Mouse (Mus musculus) layer of hippocampus, postnatal 10 days (tissue): ENCODE measurements around the gene Camta1. TPM values are rescaled to one million over a fixed set of nuclear protein-coding genes. Genes with fewer than 3 reads are reported as not detected.

Experiments
- DNase-seq, 2 experiments: peaks; one replicate each; pipeline ENCODE4 v3.0.0; 2021; ENCODE audit warnings: low spot score in 2 of 2
- total RNA-seq, 2 experiments: library from RNA; stranded (reverse); gene quantifications; 2 replicates each; pipeline ENCODE4 v1.2.3; 2021

Gene Camta1
- total RNA-seq, 2 experiments from 2014 or later = 218 to 223 TPM

DNA sequence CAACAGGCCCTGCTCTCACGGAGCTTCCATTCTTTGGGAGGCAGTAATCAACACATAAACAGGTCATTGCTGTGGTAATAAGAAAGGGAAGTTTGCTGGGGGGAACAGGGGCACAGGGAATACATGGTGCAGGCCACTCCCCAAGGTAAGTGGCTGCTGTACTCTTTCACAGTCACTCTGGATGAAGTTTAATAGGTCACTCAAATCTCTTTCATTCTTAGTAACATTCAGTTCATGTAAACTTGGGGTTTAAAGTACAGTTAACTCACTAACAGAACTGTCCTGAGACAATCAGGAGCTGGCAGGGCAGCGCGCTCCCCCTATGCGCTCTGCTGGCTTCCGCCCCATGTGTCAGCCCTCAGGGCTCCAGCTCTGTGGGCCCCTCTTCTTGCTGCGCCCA, 81.2 kb downstream of the Camta1 start:
- no peak for DNase-seq

DNA sequence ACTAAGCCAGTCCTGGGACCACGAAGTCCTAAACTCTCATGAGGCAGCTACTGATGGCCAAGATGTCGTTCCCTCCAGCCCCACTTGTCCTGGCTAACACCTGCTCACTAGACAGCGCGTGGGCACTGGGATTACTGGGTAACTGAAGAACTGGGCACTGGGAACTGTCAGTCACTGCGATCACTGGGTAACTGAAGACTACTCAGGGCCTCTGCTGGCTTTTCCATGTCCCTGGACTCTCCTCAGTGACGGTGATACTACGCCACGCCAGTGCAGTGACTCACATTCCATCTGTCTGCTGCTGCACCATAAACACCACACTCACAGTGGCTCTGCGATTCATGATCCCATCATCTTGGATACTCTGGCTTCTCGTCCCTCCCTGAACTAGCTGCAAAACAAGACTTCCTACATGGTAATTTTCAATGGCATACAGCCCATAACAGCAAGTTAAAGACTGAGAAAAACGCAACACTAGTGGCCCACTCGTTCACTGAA, 81.7 kb downstream of the Camta1 start:
- DNase-seq = no peak

DNA sequence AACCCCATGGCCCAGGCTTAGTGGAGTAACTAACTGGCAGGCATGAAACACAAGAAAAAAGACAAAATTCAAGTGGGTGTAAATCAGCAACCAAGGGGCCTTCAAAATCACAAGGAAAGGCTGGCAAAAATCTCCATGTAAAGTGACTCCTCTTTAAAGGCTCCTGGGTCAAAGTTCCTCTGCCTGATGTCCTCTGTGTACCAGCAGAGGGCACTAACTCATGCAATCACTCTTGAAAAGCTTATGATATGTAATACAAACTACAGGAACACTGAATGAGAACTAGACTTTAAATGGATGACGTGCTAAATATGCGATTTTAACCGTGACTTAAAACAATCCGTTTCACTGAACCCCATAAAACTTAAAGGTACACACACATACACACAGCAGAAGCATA, 83.2 kb downstream of the Camta1 start:
- no peak for DNase-seq

DNA sequence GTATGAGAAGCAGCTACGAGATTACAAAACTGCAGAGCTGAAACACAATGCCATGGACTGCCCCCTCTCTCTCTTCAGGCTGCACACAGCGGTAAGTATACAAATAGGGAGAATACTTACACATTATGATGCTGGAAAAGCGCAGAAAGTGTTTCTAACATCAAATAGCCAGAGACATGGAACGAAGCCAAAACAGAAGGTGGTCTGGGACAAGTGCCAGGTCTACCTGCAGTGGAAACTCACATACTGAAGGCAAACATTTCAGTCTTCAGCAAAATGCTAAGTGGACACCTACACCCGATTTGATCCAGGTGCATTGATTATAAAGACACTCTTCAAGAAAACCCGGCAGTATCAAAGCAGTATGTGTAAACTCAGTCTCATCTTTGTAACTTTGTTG, 84.2 kb downstream of the Camta1 start:
- DNase-seq = no peak

DNA sequence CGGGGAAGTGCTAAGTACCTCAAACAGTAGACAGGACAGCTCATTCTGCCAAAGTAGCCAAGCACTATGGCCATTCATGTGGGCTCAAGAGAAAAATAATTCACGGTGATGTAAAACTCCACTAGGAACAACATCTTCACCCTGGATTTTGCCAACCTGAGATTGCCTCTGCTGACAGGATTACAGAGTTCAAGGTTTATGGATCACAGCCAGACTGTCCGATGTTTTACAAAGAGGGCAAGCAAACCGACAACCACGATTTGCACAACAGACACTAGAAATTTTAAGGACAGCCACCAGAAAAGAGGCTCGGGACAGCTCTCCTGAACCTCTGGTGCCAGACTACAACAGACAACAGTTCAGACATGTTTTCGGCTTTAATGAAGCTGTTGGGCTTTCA, 86.2 kb downstream of the Camta1 start:
- DNase-seq = no peak

DNA sequence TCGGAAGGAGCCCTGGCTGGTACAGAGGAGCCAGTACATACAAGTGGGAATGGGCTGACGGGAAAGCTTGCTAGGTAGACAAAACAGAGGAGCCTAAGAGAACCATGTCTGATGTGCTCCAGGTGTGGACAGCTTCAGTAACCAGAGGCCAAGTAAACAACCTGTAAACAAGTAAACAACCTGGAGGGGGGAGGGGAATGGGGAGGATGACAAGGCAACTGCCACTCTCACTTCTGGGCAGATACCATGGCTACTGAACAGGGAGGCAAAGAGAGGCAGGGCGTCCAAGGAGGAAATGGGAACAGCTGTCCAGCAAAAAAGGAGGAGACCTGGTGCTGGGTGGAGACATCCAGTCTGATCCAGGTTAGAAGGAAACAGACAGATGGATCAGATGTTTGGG, 88.0 kb downstream of the Camta1 start:
- DNase-seq = no peak

DNA sequence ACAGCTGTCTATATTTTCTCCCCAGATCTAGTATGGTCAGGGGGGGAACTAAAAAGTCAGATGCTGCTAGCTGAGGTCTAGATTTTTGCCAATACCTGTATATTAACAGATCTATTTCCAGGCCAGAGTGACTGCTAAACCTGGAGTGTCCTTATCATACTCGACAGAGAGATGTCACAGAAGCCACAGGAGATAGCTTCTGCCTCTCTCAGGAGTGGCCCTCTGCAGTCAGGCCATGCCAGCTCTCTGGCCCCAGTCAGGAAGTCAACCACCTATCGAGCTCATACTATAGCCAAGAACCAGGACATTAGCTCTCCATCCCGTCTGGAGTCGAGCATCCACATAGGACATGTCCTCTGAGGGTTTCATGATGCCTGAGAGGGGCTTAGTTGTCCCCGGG, 88.7 kb downstream of the Camta1 start:
- DNase-seq = no peak

DNA sequence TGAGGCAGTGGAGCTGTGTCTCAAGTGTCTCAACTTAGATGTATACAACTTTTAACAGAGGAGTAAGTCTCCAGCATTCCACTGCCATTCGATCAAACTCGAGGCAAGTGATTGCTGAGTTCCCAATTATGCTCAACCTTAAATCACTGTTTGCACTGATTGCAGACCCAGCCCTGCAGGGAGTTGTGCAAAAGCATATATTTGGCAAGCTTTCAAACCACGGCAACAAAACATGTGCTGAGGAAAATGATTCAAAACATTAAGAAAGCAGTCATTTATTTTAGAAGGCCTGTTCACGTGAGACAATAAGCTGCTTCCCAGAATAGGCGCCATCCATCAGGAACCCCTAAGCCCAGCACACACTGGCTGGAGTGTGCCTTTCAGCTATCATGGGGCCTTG, 91.0 kb downstream of the Camta1 start:
- DNase-seq = no peak

DNA sequence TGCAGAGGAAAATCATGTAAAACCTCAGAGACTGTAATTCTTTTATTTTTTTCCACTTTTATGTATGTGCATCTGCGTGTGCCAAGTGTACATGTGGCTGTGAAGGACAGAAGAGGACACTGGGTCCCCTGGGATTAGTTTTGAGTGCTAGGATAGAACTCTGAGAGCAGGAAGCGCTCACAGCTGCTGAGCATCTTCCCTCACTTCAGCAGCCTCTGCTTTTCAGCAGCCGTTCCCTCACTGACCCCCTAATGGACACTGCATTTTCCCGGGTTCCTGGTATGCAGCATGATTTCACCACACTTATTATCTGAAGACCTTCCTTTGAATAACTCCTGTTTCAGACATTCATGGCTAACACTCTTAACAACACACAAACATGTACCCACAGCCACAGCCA, 93.9 kb downstream of the Camta1 start:
- no peak for DNase-seq

DNA sequence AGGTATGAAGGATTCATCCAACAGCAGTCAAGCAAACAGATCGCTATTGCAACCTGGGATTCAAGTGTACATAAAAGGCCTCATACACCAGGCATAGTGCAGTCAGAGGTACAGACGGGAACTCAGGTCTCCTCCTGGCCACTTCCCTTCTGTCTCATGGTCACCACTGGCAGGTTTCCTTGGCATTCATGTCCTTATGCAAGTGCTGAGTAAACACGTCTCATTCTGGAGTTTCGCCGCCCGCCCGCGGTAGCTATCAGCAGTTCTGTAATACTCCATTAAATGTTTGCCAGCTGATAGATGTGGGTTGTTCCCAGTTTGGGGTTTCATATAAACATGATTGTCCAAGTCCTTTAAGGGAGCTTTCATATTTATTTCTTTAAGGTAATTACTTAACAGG, 94.3 kb downstream of the Camta1 start:
- no peak for DNase-seq

DNA sequence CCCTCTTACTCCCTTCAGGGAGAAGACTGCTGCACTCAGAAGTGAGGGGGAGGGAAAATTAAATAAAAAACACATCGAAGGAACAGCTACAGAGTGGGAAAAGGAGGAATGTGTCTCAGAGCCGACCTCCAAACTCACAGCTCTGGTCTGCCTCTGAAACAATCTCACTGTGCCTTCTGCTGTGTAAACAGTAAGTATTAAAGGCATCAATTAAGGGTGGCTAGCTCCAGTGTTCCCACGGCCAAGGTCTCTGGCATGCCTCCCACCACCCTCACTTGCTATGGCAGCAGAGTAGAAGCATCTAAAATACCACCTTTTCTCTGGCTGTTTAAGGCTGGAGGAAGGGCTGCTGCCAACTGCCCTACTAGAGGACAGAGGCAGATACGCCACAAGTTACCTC, 96.3 kb downstream of the Camta1 start:
- DNase-seq = peak; percentile 47 to 63

DNA sequence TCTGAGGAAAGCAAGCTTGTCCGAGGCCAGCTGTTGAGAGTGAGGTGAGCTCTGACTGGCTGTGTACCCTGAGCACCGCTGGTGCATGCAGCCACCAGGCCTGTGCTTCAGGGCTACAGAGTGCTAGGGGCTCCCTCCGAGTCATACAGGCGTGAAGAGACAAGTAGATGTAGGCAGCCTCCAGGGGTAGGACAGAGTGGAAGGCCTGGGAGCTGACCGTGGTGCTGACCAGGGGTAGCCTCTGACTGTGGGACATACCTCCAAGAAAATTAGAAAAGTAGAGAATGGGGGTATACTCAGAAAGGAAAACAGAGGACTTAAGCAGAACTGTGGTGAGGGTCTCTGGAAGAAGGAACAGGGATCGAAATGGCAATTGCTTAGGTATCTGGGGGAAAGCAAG, 97.7 kb downstream of the Camta1 start:
- no peak for DNase-seq

DNA sequence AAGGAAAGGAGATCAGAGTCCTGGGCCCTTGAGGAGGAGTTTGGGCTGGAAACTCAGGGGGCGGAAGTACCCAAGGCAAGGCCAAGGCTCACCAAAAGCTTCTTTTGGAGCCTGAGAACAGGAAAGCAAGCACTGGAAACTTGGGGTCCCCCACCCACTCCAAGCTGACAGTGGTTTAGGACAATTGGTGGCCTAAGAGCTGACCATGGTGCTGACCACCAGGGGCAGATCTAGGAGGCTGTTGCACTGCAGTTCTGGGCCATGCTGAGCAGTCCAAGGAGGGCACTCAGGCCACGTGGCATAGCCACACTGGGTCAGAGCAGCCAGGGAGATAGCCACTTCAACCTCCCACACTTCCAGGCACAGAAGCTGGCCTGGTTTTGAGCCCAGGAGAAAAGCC, 102.6 kb downstream of the Camta1 start:
- no peak for DNase-seq

DNA sequence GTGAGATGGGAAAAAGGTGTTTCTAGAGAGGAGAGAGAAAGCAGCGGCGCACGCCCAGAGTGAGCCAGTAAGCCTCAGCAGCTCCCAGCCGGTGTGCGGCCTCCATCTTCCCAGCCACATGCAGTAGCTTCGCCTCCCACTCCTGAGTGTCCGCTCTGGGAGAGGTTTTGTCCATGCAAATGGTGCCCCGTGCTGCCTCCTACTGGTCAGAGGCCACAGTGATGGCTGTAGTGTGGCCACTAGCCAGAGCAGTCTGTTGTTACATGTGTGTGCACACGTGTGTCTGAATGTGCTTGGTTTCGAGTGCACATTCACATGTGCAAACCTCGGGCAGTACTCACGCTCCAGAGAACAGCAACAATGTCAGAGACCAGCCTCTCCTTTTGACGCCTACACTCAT, 103.3 kb downstream of the Camta1 start:
- DNase-seq = no peak

DNA sequence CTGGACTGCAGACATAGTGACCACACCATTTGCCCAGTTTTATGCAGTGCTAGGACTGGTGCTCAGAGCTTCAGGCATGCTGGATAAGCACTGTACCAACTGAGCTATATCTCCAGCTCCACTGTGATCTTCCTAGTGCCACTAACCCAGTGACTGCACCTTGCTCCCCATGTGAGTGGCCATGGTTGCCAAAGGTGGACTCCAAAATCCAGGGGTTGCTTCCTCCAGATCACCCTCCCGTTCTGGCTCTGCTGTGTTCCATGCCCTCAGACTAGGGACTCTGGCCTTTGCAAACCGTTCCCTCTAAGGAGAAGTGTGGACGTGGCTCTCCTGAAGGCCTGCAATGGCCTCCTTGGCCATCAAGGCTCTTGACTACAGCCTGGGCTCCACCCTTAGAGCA, 104.4 kb downstream of the Camta1 start:
- DNase-seq = no peak

DNA sequence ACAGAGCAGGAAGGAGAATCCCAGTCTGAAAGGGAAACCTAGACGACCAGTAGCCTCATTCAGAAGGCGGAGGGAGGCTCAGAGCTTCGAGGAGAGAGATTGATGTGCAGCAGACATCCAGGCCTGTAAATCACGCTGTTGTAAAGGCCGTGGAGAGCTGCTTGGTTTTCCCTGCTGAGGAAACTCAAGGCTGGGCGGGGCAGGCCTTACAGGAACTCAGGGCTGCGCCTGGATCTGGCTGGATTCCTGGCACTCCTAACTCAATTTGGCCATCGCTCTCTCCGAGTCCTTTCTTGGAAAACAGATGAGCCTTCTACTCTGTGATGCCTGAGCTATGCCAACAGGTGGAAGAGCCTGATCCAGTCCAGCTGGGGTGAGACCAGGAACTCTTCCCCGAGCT, 105.3 kb downstream of the Camta1 start:
- DNase-seq = no peak

DNA sequence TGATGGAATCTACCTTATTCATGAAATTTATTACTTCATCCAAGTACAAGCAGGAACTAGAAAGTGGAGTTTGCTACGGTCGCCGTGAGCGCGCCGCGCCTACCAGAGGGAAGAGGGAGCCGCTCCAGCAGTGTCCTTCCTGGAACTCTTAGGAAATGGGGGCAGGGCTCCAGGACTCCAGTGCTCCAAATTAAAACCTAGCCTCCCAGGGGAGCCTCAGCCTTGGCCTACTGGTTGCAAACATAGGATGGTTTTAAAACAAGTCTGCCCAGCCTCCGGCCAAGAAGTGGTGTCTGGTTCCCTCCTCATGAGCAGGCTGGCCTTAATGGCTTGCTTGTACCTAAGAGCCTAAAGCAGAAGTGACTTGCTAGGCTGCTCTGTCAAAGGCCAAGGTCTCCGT, 108.4 kb downstream of the Camta1 start:
- DNase-seq = no peak

DNA sequence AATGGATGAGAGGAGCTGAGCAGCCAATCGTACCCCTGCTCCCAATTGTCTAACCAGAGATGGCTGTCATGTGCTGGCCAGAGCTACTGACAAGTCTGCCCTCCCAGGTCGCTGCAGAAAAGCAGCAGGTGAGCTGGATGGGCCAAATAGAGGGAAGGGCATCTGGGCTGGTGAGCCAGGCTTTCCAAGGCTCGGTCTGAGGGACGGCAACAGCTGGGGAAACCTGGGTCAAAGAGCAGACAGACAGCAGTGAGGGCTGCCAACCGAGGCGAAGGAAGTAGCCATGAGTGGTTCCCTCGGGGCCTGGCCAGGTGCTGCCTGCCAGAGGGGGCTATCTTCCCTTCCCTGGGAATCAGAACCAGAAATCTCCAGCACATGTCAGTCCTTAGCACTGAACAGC, 109.1 kb downstream of the Camta1 start:
- DNase-seq = no peak

DNA sequence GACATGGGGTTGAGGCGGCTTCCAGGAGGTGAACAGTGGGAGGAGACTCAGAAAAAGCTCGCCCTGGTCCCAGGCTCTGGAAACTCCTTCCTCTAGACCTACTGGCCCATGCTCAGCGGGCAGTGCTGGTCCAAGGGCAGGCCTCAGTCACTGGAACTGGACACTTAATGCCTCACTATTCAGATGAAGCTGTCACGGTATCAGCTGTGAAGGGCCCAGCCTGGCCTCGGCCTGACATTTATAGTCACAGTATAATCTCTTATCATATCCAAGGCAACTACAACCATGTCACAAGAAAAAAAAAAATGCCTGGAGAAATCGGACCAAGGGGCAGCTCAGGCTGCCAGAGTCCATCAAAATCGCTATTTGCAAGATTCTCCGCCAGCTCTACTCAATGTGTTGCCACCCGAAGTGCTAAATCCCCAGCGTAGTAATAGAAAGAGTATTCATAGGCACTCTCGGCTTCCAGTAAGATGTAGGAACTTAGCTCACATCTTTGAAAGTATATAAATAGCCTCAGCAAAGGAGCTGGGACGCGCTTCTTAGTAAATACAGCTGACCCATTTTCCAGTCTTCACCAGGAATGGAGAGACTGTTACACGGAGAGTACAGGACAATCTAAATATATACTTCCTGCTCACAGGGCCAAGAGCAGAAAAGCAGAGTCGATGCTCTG, 110.3 kb downstream of the Camta1 start:
- no peak for DNase-seq

DNA sequence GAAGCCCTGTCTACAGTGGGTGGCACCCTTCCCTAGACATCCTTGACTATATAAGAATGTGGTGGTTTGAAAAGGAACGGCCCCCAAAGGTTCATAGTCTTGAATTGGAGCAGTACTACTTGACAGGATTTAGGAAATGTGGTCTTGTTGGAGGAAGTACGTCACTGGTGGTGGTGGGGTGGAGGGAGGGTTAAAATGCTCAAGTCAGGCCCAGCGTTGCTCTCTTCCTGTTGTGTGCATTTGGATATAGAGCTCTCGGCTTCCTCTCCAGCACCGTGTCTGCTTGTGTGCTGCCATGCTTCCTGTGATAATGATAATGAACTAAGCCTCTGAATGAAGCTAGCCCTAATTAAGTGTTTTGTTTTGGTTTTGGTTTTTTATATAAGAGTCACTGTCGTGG, 114.0 kb downstream of the Camta1 start:
- DNase-seq = no peak

DNA sequence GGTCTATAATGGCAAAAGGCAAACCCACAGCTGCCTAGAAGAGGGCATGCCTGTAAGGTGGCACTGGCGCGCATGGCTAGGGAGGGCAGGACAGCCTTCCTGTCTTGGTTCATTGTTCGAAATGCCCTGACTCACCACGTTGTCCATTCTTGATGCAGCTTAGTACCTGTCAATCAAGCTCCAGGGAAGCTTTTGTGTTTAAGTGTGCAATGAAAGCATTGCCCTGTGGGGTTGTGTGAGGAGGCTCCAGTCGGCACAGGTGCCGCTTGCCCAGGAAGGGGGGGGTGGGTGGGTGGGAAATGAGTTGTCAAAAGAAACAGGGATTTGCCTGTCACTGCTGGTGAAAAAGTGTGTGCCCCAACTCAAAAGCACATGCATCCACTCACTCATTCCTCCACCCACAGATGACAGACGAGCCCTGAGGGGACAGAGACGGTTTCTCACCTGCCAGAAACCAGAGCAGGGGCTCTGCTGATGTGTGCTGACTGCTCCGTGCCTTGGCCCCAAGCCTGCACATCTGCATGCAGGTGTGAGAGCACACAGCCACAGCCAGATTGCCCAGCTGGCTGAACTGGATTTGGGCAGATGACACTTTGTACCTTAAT, 115.6 kb downstream of the Camta1 start:
- no peak for DNase-seq

DNA sequence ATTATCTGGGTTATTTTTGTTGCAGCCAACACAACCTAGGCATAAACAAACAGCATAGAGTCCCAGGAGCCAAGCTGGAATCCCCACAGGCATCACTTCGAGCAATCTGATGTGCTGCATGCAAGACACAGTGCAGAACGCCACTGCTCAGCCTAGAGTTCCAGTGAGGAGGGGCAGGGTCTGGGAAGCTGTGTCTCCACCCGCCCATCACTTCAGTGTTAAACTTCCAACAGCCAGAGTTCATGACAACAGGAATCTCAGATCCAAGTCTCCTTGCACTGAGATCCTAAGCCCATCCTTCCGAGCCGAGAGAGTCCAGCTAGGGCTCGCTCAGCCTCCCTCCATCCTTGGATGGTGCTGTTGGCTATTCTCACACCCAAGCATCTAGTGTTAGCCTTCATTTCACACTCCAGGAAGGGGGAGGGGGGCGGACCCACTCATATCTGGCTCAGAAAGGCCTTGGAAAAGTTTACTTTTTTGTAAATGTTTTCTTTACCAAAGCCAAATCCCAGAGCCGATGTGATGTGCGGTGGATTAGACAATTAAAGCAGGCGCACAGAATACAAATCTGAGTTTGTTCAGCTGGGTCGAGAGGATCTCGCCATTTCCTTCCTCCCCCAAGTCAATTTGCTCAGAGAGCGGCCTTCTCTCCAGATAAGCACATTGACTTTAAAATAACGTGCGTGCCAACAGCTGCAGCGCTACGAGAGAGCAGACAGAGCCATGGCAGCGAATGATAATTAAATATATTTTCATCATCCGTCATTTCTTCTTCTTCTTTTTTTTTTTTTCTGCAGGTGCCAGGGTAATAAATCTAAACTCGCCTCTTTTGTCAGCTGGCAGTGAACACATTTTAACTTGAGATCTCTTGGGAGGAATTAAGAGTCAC, 120.2 kb downstream of the Camta1 start:
- no peak for DNase-seq
